Mouse (Mus musculus) retina, embryonic 14.5 days (tissue): ENCODE measurements around the gene Nup153.

Experiments used
- DNase-seq: peaks from one replicate; pipeline ENCODE4 v3.0.0-alpha.2; 2015; ENCODE audit warnings: low spot score

Gene Nup153

GRCm38 (mm10) chr13:46727837-46728268, at the start of gene Nup153:
Gene Nup153, minus strand, starts transcription at chr13:46727940.
- peak; percentile 98 for DNase-seq

- DNase-seq = no peak
Observed at GRCm38 (mm10) chr13:46777461-46777860, 49.7 kb upstream of the Nup153 start.

- DNase-seq = no peak
Observed at GRCm38 (mm10) chr13:46776636-46777305, 49.0 kb upstream of the Nup153 start.

GRCm38 (mm10) chr13:46774998-46775397, 47.3 kb upstream of the Nup153 start:
- DNase-seq = no peak

- DNase-seq = no peak
Observed at GRCm38 (mm10) chr13:46772581-46772980, 44.8 kb upstream of the Nup153 start.

- DNase-seq = no peak
Observed at GRCm38 (mm10) chr13:46765361-46765760, 37.6 kb upstream of the Nup153 start.

- no peak for DNase-seq
Observed at GRCm38 (mm10) chr13:46763210-46763609, 35.5 kb upstream of the Nup153 start.

GRCm38 (mm10) chr13:46760921-46761320, 33.2 kb upstream of the Nup153 start:
- no peak for DNase-seq

- DNase-seq = no peak
Observed at GRCm38 (mm10) chr13:46759281-46759809, 31.6 kb upstream of the Nup153 start.

- no peak for DNase-seq
Observed at GRCm38 (mm10) chr13:46758627-46759026, 30.9 kb upstream of the Nup153 start.

- no peak for DNase-seq
Observed at GRCm38 (mm10) chr13:46757946-46758345, 30.2 kb upstream of the Nup153 start.

- no peak for DNase-seq
Observed at GRCm38 (mm10) chr13:46753294-46753693, 25.6 kb upstream of the Nup153 start.

GRCm38 (mm10) chr13:46752566-46753229, 25.0 kb upstream of the Nup153 start:
- DNase-seq = no peak

- no peak for DNase-seq
Observed at GRCm38 (mm10) chr13:46748138-46748873, 20.6 kb upstream of the Nup153 start.

GRCm38 (mm10) chr13:46743821-46744220, 16.1 kb upstream of the Nup153 start:
- no peak for DNase-seq

- DNase-seq = no peak
Observed at GRCm38 (mm10) chr13:46742367-46742766, 14.6 kb upstream of the Nup153 start.

- no peak for DNase-seq
Observed at GRCm38 (mm10) chr13:46739426-46739825, 11.7 kb upstream of the Nup153 start.

GRCm38 (mm10) chr13:46737482-46737881, 9.7 kb upstream of the Nup153 start:
- no peak for DNase-seq

- no peak for DNase-seq
Observed at GRCm38 (mm10) chr13:46736479-46736865, 8.7 kb upstream of the Nup153 start.

- peak; percentile 55 for DNase-seq
Observed at GRCm38 (mm10) chr13:46735808-46736478, 8.2 kb upstream of the Nup153 start.

GRCm38 (mm10) chr13:46735219-46735807, 7.6 kb upstream of the Nup153 start:
- peak; percentile 21 for DNase-seq

- no peak for DNase-seq
Observed at GRCm38 (mm10) chr13:46729998-46730397, 2.3 kb upstream of the Nup153 start.
